Mouse (Mus musculus) neural tube, embryonic 10.5 days (tissue): ENCODE results near the gene Col23a1.
"Not testable (repeated sequence)": the region's sequence is repeated elsewhere in the genome, so short reads cannot be mapped to it uniquely, and the experiment has no call there.

Experiments
- DNase-seq: peaks from one replicate; pipeline ENCODE4 v3.0.0-alpha.2; 2017; ENCODE audit warnings: low spot score; ENCODE audit errors: extremely low spot score

Col23a1 gene

DNA sequence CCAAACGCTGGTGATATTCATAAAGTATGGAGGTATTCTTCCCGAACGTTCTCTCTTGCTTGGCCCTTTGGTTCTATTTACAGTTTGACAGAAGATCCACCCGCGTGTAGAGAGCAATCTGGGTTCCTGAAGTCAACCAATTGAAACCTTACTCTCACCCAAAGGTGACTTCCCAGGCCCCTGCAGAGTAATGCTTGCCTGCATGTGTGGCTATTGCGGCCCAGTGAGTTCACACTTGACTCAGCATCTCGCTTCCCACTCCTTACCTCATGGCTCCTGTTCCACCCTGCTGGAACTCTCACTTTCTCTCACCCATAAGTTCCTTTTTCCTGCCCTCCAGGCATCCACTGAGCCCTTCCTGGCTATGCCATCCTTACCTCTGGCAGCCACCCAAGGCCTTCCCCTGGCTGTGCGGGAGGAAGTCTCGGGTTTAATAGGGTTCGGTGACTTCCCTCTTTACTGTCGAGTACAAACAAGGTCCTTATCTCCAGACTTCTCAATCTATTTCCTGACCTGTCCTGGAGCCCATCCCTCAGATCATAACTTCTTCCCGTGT is 38.7 kb downstream of the Col23a1 start:
- no peak for DNase-seq

DNA sequence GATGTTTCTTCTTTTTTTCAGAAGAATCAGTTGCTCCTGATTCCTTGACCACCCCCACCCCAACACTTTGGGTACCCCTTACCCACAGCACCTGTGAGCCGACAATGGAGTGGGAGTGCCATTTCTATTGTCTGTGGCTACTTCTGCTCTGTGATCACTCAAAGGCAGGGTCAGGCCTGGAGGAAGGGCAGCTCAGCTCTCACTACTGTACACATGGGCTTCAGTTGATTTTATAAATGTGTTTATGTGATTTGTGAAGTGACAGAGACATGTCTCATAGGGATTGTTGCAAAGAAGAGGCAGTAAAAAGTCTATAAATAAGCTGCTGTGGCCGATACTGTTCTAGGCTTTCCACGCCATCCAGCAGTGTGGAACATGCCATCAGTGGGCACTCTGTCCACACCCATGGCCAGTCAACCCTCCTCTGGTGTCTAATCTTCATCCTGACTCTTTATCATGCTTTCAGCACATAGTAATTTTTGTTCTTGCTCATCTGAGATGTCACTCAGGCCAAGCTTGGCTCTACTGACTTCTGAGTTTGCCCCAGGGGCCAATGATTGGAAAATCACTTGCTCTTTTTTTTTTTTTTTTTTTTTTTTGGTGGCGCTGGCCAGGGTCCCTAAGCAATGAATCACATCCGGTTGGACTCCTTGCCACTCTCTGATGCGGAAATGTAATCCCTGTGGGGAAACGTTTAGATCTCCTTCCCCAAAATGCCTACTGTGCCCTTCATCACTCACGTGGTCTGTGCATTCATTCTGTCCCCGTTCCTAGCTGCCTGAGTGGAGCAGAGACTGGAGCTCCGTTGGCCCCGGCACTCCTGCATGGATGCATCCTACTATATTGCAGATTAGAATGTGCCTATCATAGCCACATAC is 40.4 kb downstream of the Col23a1 start:
- DNase-seq = no peak

GRCm38 (mm10) chr11:51334017-51334416 is 44.3 kb downstream of the Col23a1 start:
- no peak for DNase-seq

DNA sequence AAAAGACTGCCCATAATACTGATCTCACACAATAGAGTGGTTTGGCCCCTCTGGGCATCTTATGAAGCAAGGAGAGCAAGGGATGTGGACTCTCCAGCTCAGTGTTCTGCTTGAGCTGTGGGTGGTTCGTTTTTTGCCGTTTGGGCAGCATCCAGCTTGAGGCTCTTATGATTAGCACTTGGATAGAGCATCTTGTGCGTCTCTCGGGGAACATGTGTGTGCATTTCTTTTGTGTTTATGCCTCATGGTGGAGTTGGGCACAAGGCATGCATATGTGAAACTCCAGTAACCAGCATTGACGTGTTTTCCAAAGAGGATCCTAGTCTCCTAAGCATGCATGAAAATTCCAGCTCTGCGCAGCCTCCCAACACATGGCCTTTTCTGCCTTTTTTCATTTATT is 47.9 kb downstream of the Col23a1 start:
- DNase-seq = no peak

DNA sequence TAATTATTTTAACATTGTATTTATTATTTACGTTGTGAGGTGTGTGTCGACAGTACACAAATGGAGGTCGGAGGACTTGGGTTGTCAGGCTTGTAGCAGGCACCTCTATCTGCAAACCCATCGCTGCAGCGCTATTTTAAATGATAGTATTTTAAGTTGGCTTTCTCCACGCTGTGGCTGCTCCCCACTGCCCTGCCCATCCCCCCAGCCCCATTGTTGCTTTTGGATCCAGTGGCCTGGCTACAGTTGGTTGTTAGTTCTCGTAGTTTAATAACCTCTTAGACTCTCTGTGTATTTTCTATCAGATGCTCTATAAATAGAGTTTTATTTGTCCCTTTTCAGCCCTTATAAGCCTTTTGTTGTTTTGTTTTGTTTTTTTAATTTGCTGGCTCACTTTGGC is 48.7 kb downstream of the Col23a1 start:
- DNase-seq = no peak

- DNase-seq = no peak
Observed at GRCm38 (mm10) chr11:51341091-51341490, 51.4 kb downstream of the Col23a1 start.

DNA sequence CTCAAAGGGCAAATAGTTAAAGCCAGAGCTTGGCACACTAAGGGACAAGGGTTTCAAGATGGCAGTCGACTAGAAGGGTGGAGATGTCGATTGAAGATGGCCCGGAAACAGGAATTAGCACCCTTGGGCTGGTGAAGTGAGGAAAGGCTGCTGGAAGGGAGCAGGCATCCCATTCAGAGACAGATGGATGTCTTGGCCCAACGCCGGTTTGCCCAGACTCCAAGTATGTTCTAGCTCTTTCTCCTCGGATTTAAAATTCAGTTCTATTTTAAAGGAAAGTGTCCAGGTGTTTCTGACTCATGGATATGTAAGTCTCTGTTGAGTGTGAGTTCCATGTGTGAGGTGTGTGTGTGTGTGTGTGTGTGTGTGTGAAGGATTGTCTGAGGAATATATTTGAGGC is 53.1 kb downstream of the Col23a1 start:
- no peak for DNase-seq

- no peak for DNase-seq
Observed at GRCm38 (mm10) chr11:51343312-51343711, 53.6 kb downstream of the Col23a1 start.

- no peak for DNase-seq
Observed at GRCm38 (mm10) chr11:51343728-51344289, 54.1 kb downstream of the Col23a1 start.

DNA sequence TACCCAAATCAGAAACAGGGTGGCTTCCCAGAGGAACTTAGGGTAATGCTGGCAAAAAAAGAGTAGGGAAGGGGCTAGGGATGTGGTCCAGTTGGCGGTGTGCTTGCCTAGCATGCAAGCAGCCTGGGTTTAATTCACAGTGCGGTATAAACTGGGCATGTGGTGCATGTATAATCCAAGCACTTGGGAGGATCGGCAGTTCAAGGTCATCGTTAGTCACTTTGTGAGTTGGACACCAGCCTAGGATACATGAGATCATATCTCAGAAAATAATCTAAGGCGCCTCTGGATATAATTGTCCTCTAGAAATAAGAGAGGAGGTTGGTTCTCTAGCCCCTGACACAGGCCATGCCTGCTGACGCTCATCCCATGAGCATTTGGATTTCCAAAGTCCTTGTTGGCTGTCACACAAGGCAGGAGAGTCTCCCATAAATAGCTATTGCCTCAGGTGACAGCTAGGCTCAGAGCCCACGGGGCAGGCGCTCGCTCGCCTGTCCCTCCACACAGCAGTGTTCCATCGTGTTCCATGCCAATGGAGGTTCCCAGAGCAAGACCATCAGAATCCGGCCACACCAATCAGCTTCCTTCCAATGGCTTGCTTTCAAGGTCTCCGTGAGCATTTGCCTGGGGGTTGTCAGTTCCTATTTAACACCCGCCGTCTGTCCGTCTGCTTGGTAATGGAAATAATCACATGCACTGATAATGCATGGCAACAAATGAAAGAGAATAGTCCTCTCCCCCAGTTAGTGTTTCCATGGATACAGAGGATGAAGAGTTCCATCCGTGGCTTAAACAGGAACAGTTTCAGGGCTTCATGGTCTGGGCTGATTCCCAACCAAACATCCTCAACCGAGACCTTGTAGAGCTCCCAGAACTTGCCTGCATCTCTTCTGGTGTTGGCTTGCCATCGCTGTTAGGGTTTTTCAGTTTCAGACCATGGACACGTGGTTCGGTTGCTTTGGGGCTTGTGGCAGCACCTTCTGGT is 56.1 kb downstream of the Col23a1 start:
- no peak for DNase-seq

DNA sequence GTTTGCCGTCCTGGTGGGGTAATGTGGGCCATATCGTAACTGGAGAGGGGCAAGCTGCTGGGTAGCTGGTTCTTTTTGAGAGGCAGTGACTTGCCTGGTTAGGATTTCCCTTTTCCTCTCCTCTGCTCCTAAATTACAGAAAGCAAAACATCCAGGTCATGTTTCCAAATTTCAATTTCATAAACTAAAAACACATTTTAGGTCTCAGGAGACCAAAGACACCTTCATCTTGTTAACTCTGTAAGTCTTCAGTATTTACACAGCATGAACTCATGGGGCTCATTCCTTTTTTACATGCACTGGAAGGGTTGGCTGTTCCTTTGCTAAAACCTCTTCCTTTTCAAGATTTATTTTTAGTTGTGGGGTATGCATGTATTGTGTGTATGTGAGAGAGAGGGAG is 58.0 kb downstream of the Col23a1 start:
- DNase-seq = no peak

DNA sequence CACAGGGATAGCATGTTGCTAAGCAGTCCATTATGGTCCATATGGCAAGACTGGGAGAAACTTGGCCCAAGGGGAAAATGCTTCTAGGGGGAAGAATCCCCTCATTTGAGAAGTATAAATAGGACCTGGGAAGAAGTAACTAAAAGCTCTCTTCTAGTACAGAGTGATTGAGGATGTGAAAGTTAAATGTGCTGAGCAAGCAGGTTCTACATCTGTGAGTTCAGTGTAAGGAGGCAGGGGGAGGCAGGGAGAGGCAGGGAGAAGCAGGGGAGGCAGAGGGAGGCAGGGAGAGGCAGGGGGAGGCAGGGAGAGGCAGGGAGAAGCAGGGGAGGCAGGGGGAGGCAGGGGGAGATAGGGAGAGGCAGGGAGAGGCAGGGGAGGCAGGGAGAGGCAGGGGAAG is 59.9 kb downstream of the Col23a1 start:
- DNase-seq = no peak

- DNase-seq = no peak
Observed at GRCm38 (mm10) chr11:51351151-51351550, 61.4 kb downstream of the Col23a1 start.

GRCm38 (mm10) chr11:51351841-51352240 is 62.1 kb downstream of the Col23a1 start:
- DNase-seq = no peak

DNA sequence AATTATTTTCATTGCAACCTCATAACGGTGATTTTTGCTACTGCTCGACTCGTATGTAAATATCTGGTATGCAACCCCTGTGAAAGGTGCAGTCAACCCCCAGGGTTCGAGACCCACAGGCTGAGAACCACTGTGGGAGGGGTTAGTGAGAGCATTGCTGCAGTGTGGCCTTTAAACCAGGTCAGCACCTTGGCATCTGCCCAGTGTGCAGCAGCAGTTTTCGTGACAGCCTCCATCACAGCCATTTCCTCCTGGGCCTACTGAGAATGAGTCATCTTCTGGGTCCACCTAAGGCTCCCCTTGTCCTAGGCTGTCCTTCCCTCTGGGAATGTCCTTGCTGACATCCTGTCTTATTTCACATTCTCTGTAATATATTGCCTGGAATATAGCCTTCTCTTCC is 64.0 kb downstream of the Col23a1 start:
- DNase-seq = no peak

- DNase-seq = not testable (repeated sequence)
Observed at GRCm38 (mm10) chr11:51358981-51359380, 69.3 kb downstream of the Col23a1 start.

GRCm38 (mm10) chr11:51364353-51364752 is 74.6 kb downstream of the Col23a1 start:
- DNase-seq = no peak

DNA sequence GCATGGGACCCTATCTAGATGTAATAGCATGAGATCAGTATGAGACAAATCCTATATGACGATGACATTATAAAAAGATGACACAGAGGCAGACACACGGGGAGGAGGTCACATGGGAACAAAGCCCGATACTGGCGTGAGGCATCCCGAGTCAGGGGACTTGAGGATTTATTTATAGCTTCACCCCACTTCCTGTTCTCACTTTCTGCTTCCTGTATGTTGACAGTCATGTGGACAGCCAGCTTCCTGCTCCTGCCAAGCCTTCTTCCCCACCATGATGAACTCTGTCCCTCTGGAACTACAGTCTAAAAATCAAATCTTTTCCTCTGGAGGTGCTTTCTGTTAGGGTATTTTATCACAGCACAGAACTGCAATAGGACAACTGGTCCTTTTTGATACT is 77.6 kb downstream of the Col23a1 start:
- DNase-seq = no peak

DNA sequence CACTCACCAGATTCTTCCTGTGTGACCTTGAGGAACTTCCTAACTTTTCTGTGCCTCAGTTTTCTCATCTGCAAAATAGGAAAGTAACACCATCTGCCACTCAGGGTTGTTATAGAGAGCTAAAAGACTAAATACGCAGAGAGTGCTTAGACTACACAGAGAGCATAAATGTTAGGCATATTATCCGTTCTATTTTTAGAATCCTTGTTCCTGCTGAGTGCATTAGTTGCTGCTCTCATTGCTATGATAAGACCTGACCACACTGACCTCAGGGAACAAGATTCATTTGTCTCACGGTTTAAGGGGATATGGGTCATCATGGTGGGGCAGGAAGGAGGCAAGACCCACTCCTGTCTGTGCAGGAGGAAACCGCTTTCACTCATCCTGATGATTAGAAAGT is 80.6 kb downstream of the Col23a1 start:
- no peak for DNase-seq

DNA sequence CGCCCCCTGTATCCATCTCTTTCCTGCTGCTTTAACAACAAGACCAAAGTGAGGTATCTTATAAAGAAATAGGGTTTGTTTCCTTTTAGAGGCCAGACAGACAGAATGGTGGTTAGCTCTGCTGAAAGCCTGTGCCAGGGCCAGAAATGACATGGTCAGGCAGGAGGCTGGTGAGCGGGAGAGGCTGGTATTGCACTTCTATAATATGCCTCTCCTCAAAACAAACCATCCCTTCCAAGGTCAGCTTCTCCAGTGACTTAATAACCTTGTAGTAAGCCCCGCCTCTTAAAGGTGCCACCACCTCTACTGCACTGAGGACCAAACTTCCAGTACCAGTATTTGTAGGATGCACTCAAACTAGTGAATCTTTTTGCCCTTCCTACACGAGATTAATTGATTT is 81.6 kb downstream of the Col23a1 start:
- DNase-seq = no peak

- no peak for DNase-seq
Observed at GRCm38 (mm10) chr11:51371926-51372325, 82.2 kb downstream of the Col23a1 start.

- no peak for DNase-seq
Observed at GRCm38 (mm10) chr11:51377199-51377598, 87.5 kb downstream of the Col23a1 start.
